14 mouse cellular contexts compared by ENCODE assay signal in genomic region chr1:179107761-179108694, GRCm38 (mm10).
DNase-seq lines count a peak whose midpoint lies in the region; ATAC-seq lines count a peak whose summit lies in the region.
"Had no signal": no experiment of that assay in that cellular context is flagged by ENCODE, and none has a peak within 500 bp of the region (broad histone marks: within the 10 kb centered on the region; RNA-seq: fewer than 3 reads in every experiment).

No protein-coding gene starts in this region.

- WGBS in intestine, embryonic 14.5 days, result 32% methylated on average over 16 of the region's 16 CpGs
- WGBS in intestine, embryonic 16.5 days, result 38% methylated on average over 16 of the region's 16 CpGs
- WGBS in embryonic facial prominence, embryonic 13.5 days, result 21% methylated on average over 16 of the region's 16 CpGs
- WGBS in limb, embryonic 13.5 days, result 18% methylated on average over 16 of the region's 16 CpGs
- WGBS in stomach, embryonic 15.5 days, result 26% methylated on average over 16 of the region's 16 CpGs

- H3K4me1 ChIP-seq in intestine, embryonic 14.5 days (replicated peaks; ENCODE audit: control insufficient read depth, insufficient read depth, low read length), result peaks cover 36% of the 10 kb centered on the region
- peaks cover 7% of the 10 kb centered on the region; the same call in 1 of the 2 replicates for H3K4me1 ChIP-seq in intestine, embryonic 16.5 days (ENCODE audit: control insufficient read depth, insufficient read depth, low read length)
- peaks cover 51% of the 10 kb centered on the region for H3K4me1 ChIP-seq in embryonic facial prominence, embryonic 13.5 days
- peaks cover 35% of the 10 kb centered on the region for H3K4me1 ChIP-seq in limb, embryonic 13.5 days
- peaks cover 16% of the 10 kb centered on the region; the same call in 1 of the 2 replicates for H3K4me1 ChIP-seq in stomach, embryonic 15.5 days

- no peak for ATAC-seq in intestine, embryonic 14.5 days (replicated peaks; ENCODE audit: low FRiP score, low TSS enrichment, low read depth)
- ATAC-seq in intestine, embryonic 16.5 days, result no peak
- no peak for ATAC-seq in embryonic facial prominence, embryonic 13.5 days (ENCODE audit: insufficient number of reproducible peaks, insufficient read depth, low FRiP score, low TSS enrichment, low read depth)
- no peak for ATAC-seq in limb, embryonic 13.5 days (ENCODE audit: low FRiP score, low read depth)
- peak; percentile 59; the same call in 1 of the 2 replicates for ATAC-seq in stomach, embryonic 15.5 days (ENCODE audit: insufficient read depth, low FRiP score, low read depth)
- ATAC-seq: activated CD4-positive, CD25-positive, alpha-beta regulatory T cell, adult 4 months; midbrain, embryonic 13.5 days had no signal

- H3K36me3 ChIP-seq in intestine, embryonic 14.5 days (ENCODE audit: control insufficient read depth, insufficient read depth, low read length), result no peaks in the 10 kb centered on the region
- H3K36me3 ChIP-seq in intestine, embryonic 16.5 days (ENCODE audit: control insufficient read depth, insufficient read depth, low read length), result no peaks in the 10 kb centered on the region
- no peaks in the 10 kb centered on the region for H3K36me3 ChIP-seq in embryonic facial prominence, embryonic 13.5 days
- no peaks in the 10 kb centered on the region for H3K36me3 ChIP-seq in limb, embryonic 13.5 days
- no peaks in the 10 kb centered on the region for H3K36me3 ChIP-seq in stomach, embryonic 15.5 days
- H3K36me3 ChIP-seq: hindbrain, embryonic 10.5 days; midbrain, embryonic 13.5 days had no signal

- no peak for DNase-seq in intestine, embryonic 14.5 days (ENCODE audit: low spot score)
- DNase-seq in adrenal gland, postnatal 36 days, result no peak
- no peak for DNase-seq in left cerebral cortex, postnatal 10 days (ENCODE audit: extremely low spot score in 1 of 2, low spot score in 2 of 2)
- DNase-seq: cerebellum, adult 8-10 months; kidney, adult 11 months; spleen, adult 18-20 months; thymus, adult 18-20 months had no signal

- no peak overlapping the region for H3K4me2 ChIP-seq in intestine, embryonic 14.5 days (ENCODE audit: low read length)
- H3K4me2 ChIP-seq in intestine, embryonic 16.5 days (ENCODE audit: low read depth, low read length), result no peak overlapping the region
- peak overlapping the region; percentile 30 for H3K4me2 ChIP-seq in embryonic facial prominence, embryonic 13.5 days
- H3K4me2 ChIP-seq in limb, embryonic 13.5 days (replicated peaks), result 0 out of 2 replicates have a peak overlapping the region, but pooled peaks have one; percentile 15
- H3K4me2 ChIP-seq in stomach, embryonic 15.5 days, result peak overlapping the region; percentile 8; the same call in 1 of the 2 replicates
- H3K4me2 ChIP-seq: midbrain, embryonic 13.5 days had no signal

- intact Hi-C loops in left cerebral cortex, postnatal 10 days (cut with DNase I), result no loop called here

- H3K9me3 ChIP-seq in intestine, embryonic 14.5 days (ENCODE audit: control insufficient read depth, low read length), result no peaks in the 10 kb centered on the region
- no peaks in the 10 kb centered on the region for H3K9me3 ChIP-seq in intestine, embryonic 16.5 days (ENCODE audit: control insufficient read depth, low read length)
- no peaks in the 10 kb centered on the region for H3K9me3 ChIP-seq in embryonic facial prominence, embryonic 13.5 days
- no peaks in the 10 kb centered on the region for H3K9me3 ChIP-seq in limb, embryonic 13.5 days
- no peaks in the 10 kb centered on the region for H3K9me3 ChIP-seq in stomach, embryonic 15.5 days
- H3K9me3 ChIP-seq: hindbrain, embryonic 10.5 days; midbrain, embryonic 13.5 days had no signal

- H3K9ac ChIP-seq in intestine, embryonic 14.5 days (ENCODE audit: low read length), result no peak overlapping the region
- no peak overlapping the region for H3K9ac ChIP-seq in intestine, embryonic 16.5 days (ENCODE audit: low read depth, low read length)
- H3K9ac ChIP-seq in embryonic facial prominence, embryonic 13.5 days, result no peak overlapping the region; the same call in 1 of the 2 replicates
- H3K9ac ChIP-seq in limb, embryonic 13.5 days, result no peak overlapping the region; the same call in 1 of the 2 replicates
- H3K9ac ChIP-seq in stomach, embryonic 15.5 days, result no peak overlapping the region
- H3K9ac ChIP-seq: midbrain, embryonic 13.5 days had no signal

- H3K27me3 ChIP-seq in intestine, embryonic 14.5 days (replicated peaks; ENCODE audit: control insufficient read depth, insufficient read depth, low read length), result no peaks in the 10 kb centered on the region
- no peaks in the 10 kb centered on the region for H3K27me3 ChIP-seq in intestine, embryonic 16.5 days (replicated peaks; ENCODE audit: control insufficient read depth, insufficient read depth, low read length)
- H3K27me3 ChIP-seq in embryonic facial prominence, embryonic 13.5 days, result no peaks in the 10 kb centered on the region
- H3K27me3 ChIP-seq in limb, embryonic 13.5 days, result no peaks in the 10 kb centered on the region
- no peaks in the 10 kb centered on the region for H3K27me3 ChIP-seq in stomach, embryonic 15.5 days (replicated peaks)

- H3K27ac ChIP-seq in intestine, embryonic 14.5 days (ENCODE audit: low read depth), result 0 out of 2 replicates have a peak overlapping the region, but pooled peaks have one; percentile 33
- no peak overlapping the region for H3K27ac ChIP-seq in intestine, embryonic 16.5 days (ENCODE audit: low read length)
- peak overlapping the region; percentile 89 for H3K27ac ChIP-seq in embryonic facial prominence, embryonic 13.5 days
- H3K27ac ChIP-seq in limb, embryonic 13.5 days, result no peak overlapping the region
- peak overlapping the region; percentile 31; the same call in 1 of the 2 replicates for H3K27ac ChIP-seq in stomach, embryonic 15.5 days
- H3K27ac ChIP-seq: hindbrain, embryonic 10.5 days; midbrain, embryonic 13.5 days had no signal

- H3K4me3 ChIP-seq in intestine, embryonic 14.5 days (ENCODE audit: low read depth, low read length), result no peak overlapping the region
- no peak overlapping the region for H3K4me3 ChIP-seq in intestine, embryonic 16.5 days (ENCODE audit: low read length)
- H3K4me3 ChIP-seq in embryonic facial prominence, embryonic 13.5 days, result no peak overlapping the region
- no peak overlapping the region for H3K4me3 ChIP-seq in limb, embryonic 13.5 days
- H3K4me3 ChIP-seq in stomach, embryonic 15.5 days (replicated peaks), result no peak overlapping the region
- H3K4me3 ChIP-seq: hindbrain, embryonic 10.5 days; midbrain, embryonic 13.5 days had no signal

Comparison
In these comparisons a context has a peak if more than half of its experiments do, and no peak if none do; other contexts are left out.
1. H3K27ac ChIP-seq: peak in intestine, embryonic 14.5 days (single experiment), embryonic facial prominence, embryonic 13.5 days (single experiment) and stomach, embryonic 15.5 days (single experiment); none in intestine, embryonic 16.5 days (single experiment) and limb, embryonic 13.5 days (single experiment).
2. H3K4me2 ChIP-seq: peak in embryonic facial prominence, embryonic 13.5 days (single experiment), limb, embryonic 13.5 days (single experiment) and stomach, embryonic 15.5 days (single experiment); none in intestine, embryonic 14.5 days (single experiment) and intestine, embryonic 16.5 days (single experiment).